Mouse (Mus musculus) testis, adult 2 months (tissue): ENCODE measurements around the gene Wdr4. TPM values are rescaled to one million over a fixed set of nuclear protein-coding genes. Genes with fewer than 3 reads are reported as not detected.
"Not testable (repeated sequence)": the region's sequence is repeated elsewhere in the genome, so short reads cannot be mapped to it uniquely, and the experiment has no call there.

ENCODE experiments used
- H3K27ac ChIP-seq: fragments of 200-500 bp; 2 replicates; pipeline ENCODE4 v1.5.1; 2012; ENCODE audit warnings: low read depth, low read length; ENCODE audit not compliant: control insufficient read depth, insufficient read depth
- H3K27me3 ChIP-seq: fragments of 200-500 bp; 2 replicates; pipeline ENCODE4 v1.6.1; 2012; ENCODE audit warnings: mild to moderate bottlenecking, low read length, moderate library complexity; ENCODE audit not compliant: control insufficient read depth, insufficient read depth
- H3K36me3 ChIP-seq: fragments of 200-500 bp; 2 replicates; pipeline ENCODE4 v1.6.1; 2012; ENCODE audit warnings: mild to moderate bottlenecking, low read length; ENCODE audit not compliant: control insufficient read depth, insufficient read depth
- H3K4me1 ChIP-seq: fragments of 200-500 bp; 2 replicates; pipeline ENCODE4 v1.6.1; 2012; ENCODE audit warnings: low read length; ENCODE audit not compliant: control insufficient read depth, insufficient read depth
- H3K4me3 ChIP-seq: fragments of 200-500 bp; 2 replicates; pipeline ENCODE4 v1.5.1; 2012; ENCODE audit warnings: low read depth, mild to moderate bottlenecking, low read length, moderate library complexity, mixed read lengths; ENCODE audit not compliant: control insufficient read depth
- CTCF ChIP-seq: fragments of 200-500 bp; IDR thresholded peaks from 2 replicates; pipeline ENCODE4 v1.5.1; 2012; ENCODE audit warnings: low read depth, mild to moderate bottlenecking, inconsistent platforms, low read length, moderate library complexity; ENCODE audit not compliant: control insufficient read depth, insufficient read depth, insufficient replicate concordance
- POLR2A ChIP-seq: fragments of 200-500 bp; IDR thresholded peaks from 2 replicates; pipeline ENCODE4 v1.6.1; 2012; ENCODE audit warnings: low read depth, mild to moderate bottlenecking, inconsistent platforms, low read length, moderate library complexity; ENCODE audit not compliant: control insufficient read depth
- polyA plus RNA-seq: library from polyadenylated mRNA; depleted of rRNA; stranded (reverse); fragments of >200 nt; gene quantifications from 2 replicates; pipeline ENCODE4 v1.2.3, GENCODE M21; 2012

Gene Wdr4
- polyA plus RNA-seq, 1 experiment, result 14.7 TPM

- Histone ChIP-seq H3K4me1 (peaks cover 6% of the 10 kb centered on the region), H3K27me3 (no peaks in the 10 kb centered on the region), H3K27ac (no peak overlapping the region), H3K4me3 (no peak overlapping the region), H3K36me3 (no peaks in the 10 kb centered on the region)
- TF ChIP-seq CTCF (no peak), POLR2A (no peak)
These were observed 39.4 kb upstream of the Wdr4 start for GRCm38 (mm10) chr17:31559021-31559789.

GRCm38 (mm10) chr17:31557947-31558542 lies 38.3 kb upstream of the Wdr4 start:
- Histone ChIP-seq H3K27ac (no peak overlapping the region), H3K36me3 (no peaks in the 10 kb centered on the region), H3K27me3 (no peaks in the 10 kb centered on the region), H3K4me3 (no peak overlapping the region), H3K4me1 (no peaks in the 10 kb centered on the region; the same call in 1 of the 2 replicates)
- no peak for TF ChIP-seq CTCF
- no peak for TF ChIP-seq POLR2A

GRCm38 (mm10) chr17:31557124-31557880 lies 37.5 kb upstream of the Wdr4 start:
- Histone ChIP-seq H3K27ac (no peak overlapping the region), H3K27me3 (no peaks in the 10 kb centered on the region), H3K4me1 (no peaks in the 10 kb centered on the region; the same call in 1 of the 2 replicates), H3K36me3 (no peaks in the 10 kb centered on the region), H3K4me3 (no peak overlapping the region)
- TF ChIP-seq CTCF (no peak), POLR2A (no peak)

GRCm38 (mm10) chr17:31556253-31556652 lies 36.5 kb upstream of the Wdr4 start:
- TF ChIP-seq POLR2A (no peak), CTCF (no peak)
- Histone ChIP-seq H3K4me3 (no peak overlapping the region), H3K36me3 (no peaks in the 10 kb centered on the region), H3K27ac (no peak overlapping the region), H3K27me3 (no peaks in the 10 kb centered on the region), H3K4me1 (no peaks in the 10 kb centered on the region; the same call in 1 of the 2 replicates)

GRCm38 (mm10) chr17:31552601-31553000 lies 32.8 kb upstream of the Wdr4 start:
- not testable (repeated sequence) for H3K27me3 ChIP-seq, H3K27ac ChIP-seq, H3K4me3 ChIP-seq, H3K4me1 ChIP-seq, H3K36me3 ChIP-seq

- no peaks in the 10 kb centered on the region for H3K4me1 ChIP-seq
- TF ChIP-seq CTCF (no peak), POLR2A (no peak)
These were observed 29.6 kb upstream of the Wdr4 start for GRCm38 (mm10) chr17:31549389-31549788.

GRCm38 (mm10) chr17:31547974-31548373 lies 28.2 kb upstream of the Wdr4 start:
- H3K27ac ChIP-seq, result no peak overlapping the region

More at GRCm38 (mm10) chr17:31549389-31549788, 29.6 kb upstream of the Wdr4 start:
- H3K27me3 ChIP-seq, result no peaks in the 10 kb centered on the region
- no peak overlapping the region for H3K27ac ChIP-seq
- H3K4me3 ChIP-seq, result no peak overlapping the region
- no peaks in the 10 kb centered on the region for H3K36me3 ChIP-seq

More at GRCm38 (mm10) chr17:31547974-31548373, 28.2 kb upstream of the Wdr4 start:
- Histone ChIP-seq H3K4me1 (no peaks in the 10 kb centered on the region), H3K4me3 (no peak overlapping the region), H3K36me3 (no peaks in the 10 kb centered on the region), H3K27me3 (no peaks in the 10 kb centered on the region)
- no peak for TF ChIP-seq POLR2A
- no peak for TF ChIP-seq CTCF
